Mouse (Mus musculus) gastrocnemius, postnatal 10 days (tissue): ENCODE results near the gene Actr8. TPM values are rescaled to one million over a fixed set of nuclear protein-coding genes. Genes with fewer than 3 reads are reported as not detected.

Experiments
- DNase-seq: peaks from one replicate; pipeline ENCODE4 v3.0.0; 2021; ENCODE audit warnings: mixed read lengths
- microRNA-seq, 2 experiments: library from miRNA; unstranded; fragments of <30 nt; microRNA quantifications; one replicate each; pipeline ENCODE4 v1.2.0; 2021
- total RNA-seq, 2 experiments: library from RNA; stranded (reverse); gene quantifications; 2 replicates each; pipeline ENCODE4 v1.2.3; 2021

Gene Actr8
- total RNA-seq, 2 experiments from 2014 or later: 29.7 to 34.0 TPM

DNA sequence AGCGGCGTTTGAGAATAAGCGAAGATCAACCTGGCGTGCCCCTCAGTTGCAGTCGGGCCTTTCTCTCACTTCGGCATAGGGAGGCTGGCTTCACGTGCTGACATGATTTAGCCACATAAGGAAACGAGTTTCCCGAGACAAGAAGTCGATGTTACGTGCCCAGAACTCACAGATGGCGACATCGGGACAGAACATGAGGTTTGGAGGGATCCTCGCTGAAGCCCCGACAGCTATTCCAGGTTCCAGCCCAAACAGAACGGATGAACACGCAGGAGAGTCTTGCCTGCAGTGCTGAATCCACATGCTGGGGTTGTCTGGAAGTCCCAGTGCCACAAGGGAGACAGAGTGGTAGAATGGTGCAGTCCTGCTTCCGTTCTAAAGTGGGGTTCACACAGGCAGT lies 60.3 kb downstream of the Actr8 start:
- no peak for DNase-seq

DNA sequence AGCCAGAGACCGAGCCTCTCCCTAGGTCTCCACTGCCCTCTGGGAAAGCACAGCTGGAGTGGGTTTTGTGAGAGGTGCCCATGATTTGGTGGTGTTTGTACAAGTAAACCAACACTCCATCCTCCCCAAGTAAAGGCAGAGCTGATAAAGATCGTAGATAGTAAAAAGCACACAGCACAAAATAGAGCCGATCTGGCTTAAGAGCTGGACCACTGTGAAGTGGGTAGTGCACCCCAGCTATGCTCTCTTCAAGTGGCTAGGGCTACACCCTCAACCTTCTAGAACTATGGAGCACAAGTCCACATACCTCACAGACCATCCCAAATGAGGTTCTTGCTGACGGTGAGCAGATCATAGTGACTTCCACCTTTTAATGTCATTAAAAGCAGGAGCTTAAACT lies 61.3 kb downstream of the Actr8 start:
- no peak for DNase-seq

DNA sequence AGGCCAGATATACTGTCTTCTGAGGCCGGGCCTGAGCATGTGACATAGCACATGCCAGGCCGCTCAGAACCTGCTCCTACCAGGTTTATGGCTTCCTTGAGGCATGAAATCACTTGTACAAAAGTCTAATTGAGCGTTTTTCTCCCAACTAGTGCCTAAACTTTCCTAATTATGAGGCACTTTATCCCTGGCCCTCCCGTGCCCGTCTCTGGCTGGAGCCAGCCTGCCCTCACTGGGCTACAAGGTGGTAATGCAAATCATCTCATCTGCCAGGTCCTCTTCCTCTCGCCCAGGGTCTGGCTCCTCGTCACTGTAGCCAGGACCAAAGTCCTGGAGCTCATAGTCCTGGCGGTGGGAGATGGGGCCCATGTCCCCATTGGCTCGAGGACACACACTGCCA lies 63.7 kb downstream of the Actr8 start:
- DNase-seq: no peak

DNA sequence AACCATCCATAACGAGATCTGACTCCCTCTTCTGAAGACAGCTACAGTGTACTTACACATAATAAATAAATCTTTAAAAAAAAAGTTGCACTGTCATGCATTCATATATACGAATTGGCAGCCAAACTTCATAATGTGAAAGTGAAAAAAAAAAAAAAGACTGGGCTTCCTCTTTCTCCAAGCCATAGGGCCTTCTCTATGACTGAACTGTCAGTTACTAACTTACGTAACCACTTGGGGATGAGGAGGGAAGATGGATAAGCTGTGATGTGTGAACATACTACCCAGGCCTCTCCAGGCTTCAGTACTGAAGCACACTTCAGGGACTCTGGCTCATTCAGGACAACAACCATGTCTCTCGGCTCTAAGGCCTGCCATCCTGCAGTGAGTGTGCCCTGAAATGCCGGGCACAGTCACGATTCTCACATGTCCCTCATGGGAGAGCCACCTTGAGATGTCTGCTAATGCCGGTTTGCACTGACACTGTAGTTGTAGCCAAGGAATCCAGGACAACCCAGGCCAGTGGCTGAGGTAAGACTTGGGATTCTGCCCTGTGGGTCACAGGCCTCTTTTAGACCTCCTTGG lies 65.3 kb downstream of the Actr8 start:
- DNase-seq: no peak

DNA sequence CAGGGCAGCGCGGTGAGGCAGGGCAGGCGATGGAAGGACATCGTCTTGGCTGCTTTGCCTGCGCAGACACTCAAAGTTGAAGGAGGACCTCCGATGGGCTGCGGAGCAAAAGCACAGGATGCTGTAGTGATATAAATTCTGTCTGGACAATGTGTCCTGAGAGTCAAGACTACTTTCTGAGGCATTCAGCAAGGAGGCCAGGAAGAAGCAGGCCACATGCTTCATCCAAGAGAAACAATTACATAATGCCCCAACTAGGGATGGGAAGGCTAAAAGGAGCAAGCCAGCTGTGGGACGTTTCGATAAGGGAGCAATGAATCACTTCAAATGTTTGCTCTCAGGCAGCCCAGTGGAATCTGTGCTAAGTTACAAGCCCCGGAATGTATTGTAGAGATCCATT lies 67.1 kb downstream of the Actr8 start:
- no peak for DNase-seq

DNA sequence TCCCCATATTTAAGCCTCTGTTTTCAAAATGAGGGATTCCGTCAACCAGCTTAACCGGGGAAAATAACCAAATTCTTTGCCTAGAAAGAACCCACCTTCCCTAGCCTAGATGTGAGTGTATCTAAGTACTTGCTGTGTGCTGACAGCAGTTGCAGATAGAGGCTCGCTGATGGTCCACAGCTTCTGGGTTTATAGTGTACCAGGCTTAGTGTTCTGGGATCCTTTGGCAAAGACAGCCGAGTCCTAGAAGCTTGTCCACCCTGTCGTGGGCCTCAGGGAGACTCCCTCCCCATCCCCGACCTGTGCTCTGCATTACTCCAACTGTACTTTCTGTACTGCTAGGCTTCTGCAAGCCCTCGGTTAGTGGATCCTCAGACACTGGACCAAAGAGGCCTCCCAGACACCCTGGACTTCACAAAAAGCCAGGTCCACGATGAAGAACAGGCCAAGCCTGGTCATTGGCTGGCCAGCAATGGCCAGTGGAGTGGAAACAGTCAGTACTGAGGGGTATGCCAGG lies 67.6 kb downstream of the Actr8 start:
- no peak for DNase-seq

DNA sequence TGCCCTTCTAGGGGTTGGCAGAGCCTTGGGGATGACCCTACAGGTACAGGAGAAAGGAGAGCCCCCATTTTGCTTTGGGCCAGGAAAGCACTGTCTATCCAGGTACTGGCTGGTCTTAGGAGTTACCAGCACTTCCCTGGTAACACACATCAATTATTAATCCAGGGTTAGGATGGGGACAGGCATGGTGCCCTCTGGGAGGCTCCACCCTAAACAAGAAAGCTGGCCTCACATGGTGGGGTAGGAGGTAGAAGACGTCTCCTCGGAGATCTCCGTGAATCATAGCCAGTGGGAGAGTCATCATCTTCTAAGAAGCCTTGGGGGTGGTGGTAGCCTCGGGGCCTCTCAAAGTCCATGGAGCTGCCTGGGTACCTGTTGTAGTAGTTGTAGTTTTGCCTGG lies 68.8 kb downstream of the Actr8 start:
- DNase-seq: no peak

DNA sequence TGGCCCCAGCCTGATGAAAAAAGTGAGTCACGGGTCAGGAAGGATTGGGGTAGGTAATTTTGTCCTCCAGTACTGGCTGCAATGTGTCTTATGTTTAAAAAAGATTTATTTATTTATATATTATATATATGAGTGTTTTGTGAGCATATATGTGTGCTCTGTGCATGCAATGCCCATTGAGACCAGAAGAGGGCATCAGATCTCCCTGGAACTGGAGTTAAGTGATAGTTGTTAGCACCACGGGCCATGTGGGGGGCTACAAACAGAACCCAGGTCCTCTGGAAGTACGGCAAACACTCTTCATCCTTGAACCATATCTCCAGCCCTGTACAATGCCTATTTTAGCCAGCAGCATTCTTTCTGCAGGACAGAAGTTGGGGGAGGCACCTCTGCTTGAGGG lies 69.9 kb downstream of the Actr8 start:
- DNase-seq: no peak

DNA sequence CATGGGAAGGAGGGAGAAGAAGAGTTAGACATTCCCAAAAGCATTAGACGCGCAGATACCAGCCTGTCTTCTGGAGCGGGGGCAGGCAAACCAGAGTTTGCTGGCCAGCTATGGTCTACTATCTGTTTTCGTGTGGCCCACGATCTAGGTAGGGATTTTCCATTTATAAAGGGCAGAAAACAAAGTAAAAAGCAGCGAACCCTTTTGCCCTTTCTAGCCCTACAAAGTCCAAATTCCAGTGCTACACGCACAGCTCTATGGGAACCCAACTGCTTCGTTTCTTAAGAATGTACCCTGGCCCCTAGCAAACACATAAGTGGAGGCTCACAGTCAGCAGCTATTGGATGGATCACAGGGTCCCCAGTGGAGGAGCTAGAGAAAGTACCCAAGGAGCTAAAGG lies 72.1 kb downstream of the Actr8 start:
- no peak for DNase-seq

DNA sequence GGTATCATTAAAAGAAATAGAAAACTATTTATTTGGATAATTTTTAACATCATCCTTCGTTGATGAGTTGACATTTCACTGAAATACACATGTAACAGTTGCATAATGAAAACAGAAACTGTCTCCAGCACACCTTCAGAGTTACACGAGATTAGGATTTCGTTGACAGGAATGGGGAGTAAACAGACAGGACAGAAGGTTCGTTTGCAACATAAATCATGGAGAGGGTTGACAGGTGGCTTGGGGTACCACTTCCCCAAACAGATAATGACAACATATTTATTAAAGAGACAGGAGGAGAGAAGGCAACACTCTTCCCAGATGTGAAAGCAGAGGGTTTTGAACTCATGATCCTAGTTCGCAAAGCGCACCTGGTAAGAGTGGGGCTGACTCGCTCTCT lies 76.8 kb downstream of the Actr8 start:
- no peak for DNase-seq

Small RNA genes lying within 50 kb of the gene (microRNA-seq; reads per million reads assigned to microRNA genes)
- 0 reads per million in 2 experiments for gene Mir6947

Other genes starting within 250 kb of the Actr8 start
- 10 to 100 TPM; 58.3 to 58.5 TPM for gene Selenok, start 10.0 kb upstream of the Actr8 start, total RNA-seq
- under 1 TPM in 1 of 2 experiments, not detected in 1; 0.16 TPM for gene Il17rb, start 30.6 kb downstream of the Actr8 start, total RNA-seq
- under 1 TPM; 0.35 to 0.41 TPM for gene Chdh, start 30.7 kb downstream of the Actr8 start, total RNA-seq